Mouse (Mus musculus) myocyte (in vitro differentiated cells): ENCODE measurements around the gene Olfr901. TPM values are rescaled to one million over a fixed set of nuclear protein-coding genes. Genes with fewer than 3 reads are reported as not detected.

Experiments used
- H3K27me3 ChIP-seq: one replicate; pipeline ENCODE4 v1.6.1; 2011; ENCODE audit not compliant: control insufficient read depth, insufficient read depth, insufficient read length
- H3K36me3 ChIP-seq: one replicate; pipeline ENCODE4 v1.6.1; 2011; ENCODE audit not compliant: control insufficient read depth, insufficient read depth
- H3K4me2 ChIP-seq: one replicate; pipeline ENCODE4 v1.6.1; 2011; ENCODE audit warnings: low read depth, control low read depth
- H3K4me3 ChIP-seq: one replicate; pipeline ENCODE4 v1.5.1; 2011; ENCODE audit warnings: mild to moderate bottlenecking, control low read depth, moderate library complexity
- H3K79me2 ChIP-seq: one replicate; pipeline ENCODE4 v1.6.1; 2011; ENCODE audit not compliant: control insufficient read depth, insufficient read depth
- H3ac ChIP-seq: one replicate; pipeline ENCODE4 v1.6.1; 2011; ENCODE audit not compliant: control insufficient read depth, insufficient read length
- CEBPB ChIP-seq: IDR thresholded peaks from 2 replicates; pipeline ENCODE4 v1.6.1; 2011; ENCODE audit warnings: mild to moderate bottlenecking, moderate library complexity; ENCODE audit not compliant: poor library complexity, insufficient read depth, severe bottlenecking
- E2F4 ChIP-seq: IDR thresholded peaks from one replicate; pipeline ENCODE4 v1.6.1; 2011; ENCODE audit warnings: mild to moderate bottlenecking, control low read depth, moderate library complexity; ENCODE audit not compliant: insufficient read depth
- MAX ChIP-seq: IDR thresholded peaks from one replicate; pipeline ENCODE4 v1.6.1; 2011; ENCODE audit warnings: low read depth, mild to moderate bottlenecking, control low read depth
- MYOD1 ChIP-seq, 3 experiments: IDR thresholded peaks; one replicate each; pipeline ENCODE4 v1.6.1; 2011; ENCODE audit warnings: control low read depth in 2 of 3, low read depth in 2 of 3, mild to moderate bottlenecking in 2 of 3, moderate library complexity in 1 of 3; ENCODE audit not compliant: insufficient read length in 2 of 3, control insufficient read depth in 1 of 3
- MYOG ChIP-seq, 3 experiments: IDR thresholded peaks; one replicate each; pipeline ENCODE4 v1.6.1; 2011; ENCODE audit warnings: control low read depth in 2 of 3, low read depth in 2 of 3, mild to moderate bottlenecking in 2 of 3; ENCODE audit not compliant: insufficient read length in 2 of 3, control insufficient read depth in 1 of 3, insufficient read depth in 1 of 3
- POLR2A ChIP-seq: IDR thresholded peaks from one replicate; pipeline ENCODE4 v1.6.1; 2011; ENCODE audit warnings: low read depth, mild to moderate bottlenecking, control low read depth, moderate library complexity; ENCODE audit not compliant: insufficient read length
- POLR2AphosphoS2 ChIP-seq: IDR thresholded peaks from one replicate; pipeline ENCODE4 v1.6.1; 2011; ENCODE audit warnings: low read depth, control low read depth; ENCODE audit not compliant: insufficient read length
- REST ChIP-seq: IDR thresholded peaks from one replicate; pipeline ENCODE4 v1.6.1; 2011; ENCODE audit warnings: mild to moderate bottlenecking, control low read depth, moderate library complexity; ENCODE audit not compliant: insufficient read depth, insufficient read length
- SRF ChIP-seq: IDR thresholded peaks from one replicate; pipeline ENCODE4 v1.6.1; 2011; ENCODE audit warnings: low read depth; ENCODE audit not compliant: control insufficient read depth, insufficient read length
- TCF12 ChIP-seq: IDR thresholded peaks from one replicate; pipeline ENCODE4 v1.6.1; 2011; ENCODE audit warnings: mild to moderate bottlenecking, control low read depth; ENCODE audit not compliant: poor library complexity, insufficient read depth, severe bottlenecking
- TCF3 ChIP-seq: IDR thresholded peaks from one replicate; pipeline ENCODE4 v1.6.1; 2011; ENCODE audit warnings: low read depth, control low read depth; ENCODE audit not compliant: insufficient read length
- USF1 ChIP-seq: IDR thresholded peaks from one replicate; pipeline ENCODE4 v1.6.1; 2011; ENCODE audit warnings: low read depth, mild to moderate bottlenecking, control low read depth, moderate library complexity
- polyA plus RNA-seq: library from polyadenylated mRNA; unstranded; fragments of >200 nt; fragmentation: generic; extraction: Trizol; gene quantifications from one replicate; pipeline ENCODE4 v1.2.1, GENCODE M21; 2012; ENCODE audit warnings: missing spikeins

Gene Olfr901
- polyA plus RNA-seq, 1 experiment: 0.01 TPM

DNA sequence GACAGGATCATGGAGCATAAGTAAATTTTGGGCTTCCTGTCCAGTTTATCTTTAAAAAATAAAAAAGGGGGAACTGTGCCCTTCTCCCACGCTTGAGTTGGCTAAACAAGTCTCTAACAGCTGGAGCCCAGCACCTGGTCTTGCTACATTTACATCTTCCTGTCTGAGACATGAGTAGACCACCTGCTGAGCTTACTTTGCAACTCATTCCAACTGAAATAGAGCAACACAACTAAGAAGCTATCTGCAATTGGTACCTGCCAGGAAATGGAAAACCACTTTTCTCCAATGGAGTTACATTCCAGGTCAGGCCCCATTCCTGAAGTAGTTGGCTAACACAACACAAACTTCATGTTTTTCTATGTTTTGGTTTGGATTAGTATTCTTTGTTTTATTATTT, 2.2 kb upstream of the Olfr901 start:
- no peak overlapping the region for H3K4me2 ChIP-seq
- no peak overlapping the region for H3K4me3 ChIP-seq
- no peak overlapping the region for H3ac ChIP-seq
- no peaks in the 10 kb centered on the region for H3K79me2 ChIP-seq
- no peaks in the 10 kb centered on the region for H3K27me3 ChIP-seq
- H3K36me3 ChIP-seq: no peaks in the 10 kb centered on the region
- TF ChIP-seq TCF3: no peak
- TF ChIP-seq POLR2A: no peak
- TF ChIP-seq CEBPB: no peak
- TF ChIP-seq REST: no peak
- no peak for TF ChIP-seq POLR2AphosphoS2
- TF ChIP-seq E2F4: no peak
- no peak for TF ChIP-seq TCF12
- no peak for TF ChIP-seq MAX
- TF ChIP-seq SRF: no peak
- TF ChIP-seq MYOG (IDR thresholded peaks at IDR 0.05; ENCODE audit: control insufficient read depth in 1 of 3, insufficient read depth in 1 of 3, insufficient read length in 2 of 3, low read depth in 2 of 3): no peak
- no peak for TF ChIP-seq MYOD1 (IDR thresholded peaks at IDR 0.05; ENCODE audit: control insufficient read depth in 1 of 3, insufficient read length in 2 of 3, low read depth in 2 of 3)
- TF ChIP-seq USF1: no peak

- Histone ChIP-seq H3K36me3 (no peaks in the 10 kb centered on the region), H3K27me3 (no peaks in the 10 kb centered on the region), H3K4me3 (no peak within 1 kb of the TSS), H3K4me2 (no peak within 1 kb of the TSS), H3K79me2 (no peaks in the 10 kb centered on the region), H3ac (no peak within 1 kb of the TSS)
- TF ChIP-seq USF1: no peak
- TF ChIP-seq SRF: no peak
- no peak for TF ChIP-seq POLR2A
- no peak for TF ChIP-seq REST
- no peak for TF ChIP-seq TCF12
- no peak for TF ChIP-seq CEBPB
- TF ChIP-seq MYOG (IDR thresholded peaks at IDR 0.05; ENCODE audit: control insufficient read depth in 1 of 3, insufficient read depth in 1 of 3, insufficient read length in 2 of 3, low read depth in 2 of 3): no peak
- TF ChIP-seq TCF3: no peak
- no peak for TF ChIP-seq POLR2AphosphoS2
- TF ChIP-seq MAX: no peak
- TF ChIP-seq E2F4: no peak
- TF ChIP-seq MYOD1 (IDR thresholded peaks at IDR 0.05; ENCODE audit: control insufficient read depth in 1 of 3, insufficient read length in 2 of 3, low read depth in 2 of 3): no peak
These were observed 18.1 kb downstream of the Olfr901 start, which contains the start of gene Olfr902 for GRCm38 (mm10) chr9:38447352-38447751. Gene Olfr902, plus strand, starts transcription at chr9:38447652.

GRCm38 (mm10) chr9:38462844-38463243, 33.6 kb downstream of the Olfr901 start, which contains the start of gene Olfr904:
Gene Olfr904, plus strand, starts transcription at chr9:38463144.
- no peaks in the 10 kb centered on the region for H3K27me3 ChIP-seq
- no peak within 1 kb of the TSS for H3K4me3 ChIP-seq
- H3ac ChIP-seq: no peak within 1 kb of the TSS
- no peaks in the 10 kb centered on the region for H3K79me2 ChIP-seq
- H3K4me2 ChIP-seq: no peak within 1 kb of the TSS
- no peak for TF ChIP-seq TCF3
- TF ChIP-seq CEBPB: no peak
- no peak for TF ChIP-seq MAX
- no peak for TF ChIP-seq SRF
- H3K36me3 ChIP-seq: no peaks in the 10 kb centered on the region

GRCm38 (mm10) chr9:38470807-38471206, 41.6 kb downstream of the Olfr901 start, which contains the start of gene Olfr905:
Gene Olfr905, plus strand, starts transcription at chr9:38471107.
- Histone ChIP-seq H3K4me2 (no peak within 1 kb of the TSS), H3K27me3 (no peaks in the 10 kb centered on the region), H3ac (no peak within 1 kb of the TSS), H3K36me3 (no peaks in the 10 kb centered on the region), H3K4me3 (no peak within 1 kb of the TSS), H3K79me2 (no peaks in the 10 kb centered on the region)
- TF ChIP-seq POLR2A: no peak
- no peak for TF ChIP-seq E2F4
- no peak for TF ChIP-seq SRF
- no peak for TF ChIP-seq POLR2AphosphoS2
- TF ChIP-seq CEBPB: no peak
- TF ChIP-seq MYOD1 (IDR thresholded peaks at IDR 0.05; ENCODE audit: control insufficient read depth in 1 of 3, insufficient read length in 2 of 3, low read depth in 2 of 3): no peak
- no peak for TF ChIP-seq REST
- no peak for TF ChIP-seq TCF12
- TF ChIP-seq USF1: no peak
- no peak for TF ChIP-seq MAX
- TF ChIP-seq TCF3: no peak
- no peak for TF ChIP-seq MYOG (IDR thresholded peaks at IDR 0.05; ENCODE audit: control insufficient read depth in 1 of 3, insufficient read depth in 1 of 3, insufficient read length in 2 of 3, low read depth in 2 of 3)

Other genes starting within 250 kb of the Olfr901 start
- gene Olfr891, start 248.6 kb upstream of the Olfr901 start, polyA plus RNA-seq: not detected
- gene Olfr893, start 221.1 kb upstream of the Olfr901 start, polyA plus RNA-seq: not detected
- not detected for gene Olfr894, start 211.4 kb upstream of the Olfr901 start, polyA plus RNA-seq
- not detected for gene Olfr143, start 176.7 kb upstream of the Olfr901 start, polyA plus RNA-seq
- gene Olfr895, start 161.6 kb upstream of the Olfr901 start, polyA plus RNA-seq: not detected
- not detected for gene Olfr896-ps1, start 138.3 kb upstream of the Olfr901 start, polyA plus RNA-seq
- not detected for gene Olfr25, start 100.4 kb upstream of the Olfr901 start, polyA plus RNA-seq
- not detected for gene Olfr898, start 81.0 kb upstream of the Olfr901 start, polyA plus RNA-seq
- not detected for gene Olfr250, start 62.6 kb upstream of the Olfr901 start, polyA plus RNA-seq
- gene Olfr251, start 52.4 kb upstream of the Olfr901 start, polyA plus RNA-seq: not detected
- 0.01 TPM for gene Olfr147, start 27.8 kb upstream of the Olfr901 start, polyA plus RNA-seq
- gene Olfr902, start 18.2 kb downstream of the Olfr901 start, polyA plus RNA-seq: not detected
- not detected for gene Olfr904, start 33.7 kb downstream of the Olfr901 start, polyA plus RNA-seq
- not detected for gene Olfr905, start 41.7 kb downstream of the Olfr901 start, polyA plus RNA-seq
- gene Olfr906, start 57.6 kb downstream of the Olfr901 start, polyA plus RNA-seq: not detected
- gene Olfr907, start 66.3 kb downstream of the Olfr901 start, polyA plus RNA-seq: not detected
- gene Olfr911-ps1, start 92.1 kb downstream of the Olfr901 start, polyA plus RNA-seq: not detected
- not detected for gene Olfr910, start 108.4 kb downstream of the Olfr901 start, polyA plus RNA-seq
- gene Olfr912, start 150.7 kb downstream of the Olfr901 start, polyA plus RNA-seq: not detected
- gene Olfr913, start 163.3 kb downstream of the Olfr901 start, polyA plus RNA-seq: not detected
- gene Olfr914, start 175.6 kb downstream of the Olfr901 start, polyA plus RNA-seq: not detected
- not detected for gene Olfr916, start 230.4 kb downstream of the Olfr901 start, polyA plus RNA-seq
- not detected for gene Olfr917, start 236.4 kb downstream of the Olfr901 start, polyA plus RNA-seq
- gene Olfr918, start 245.1 kb downstream of the Olfr901 start, polyA plus RNA-seq: not detected